ENCODE assay signal across 9 mouse cellular contexts in the genomic region with DNA sequence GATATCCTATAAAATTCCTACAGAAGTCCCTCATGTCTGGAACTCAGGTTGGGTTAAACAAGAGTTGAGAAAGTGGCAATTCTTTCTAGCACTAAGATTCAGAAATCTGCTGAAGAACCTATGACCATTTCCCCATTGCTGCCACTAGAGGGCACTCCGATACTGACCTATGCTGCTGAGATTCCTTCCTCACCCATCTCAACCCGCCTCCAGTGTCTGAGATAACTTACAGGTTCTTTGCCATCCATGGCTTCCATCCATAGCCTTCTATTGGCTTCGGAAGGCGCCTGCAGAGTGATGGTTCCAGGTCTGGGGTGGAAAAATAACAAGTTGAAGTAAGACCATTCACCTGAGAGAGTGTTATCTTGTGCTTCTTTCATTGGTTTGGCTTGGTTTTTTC.
A peak's percentile ranks its signal among the peaks of the same experiment; 100 is the strongest.
DNase-seq lines count a peak whose midpoint lies in the region; ATAC-seq and TF ChIP-seq lines count a peak whose summit lies in the region.
"Had no signal": no experiment of that assay in that cellular context is flagged by ENCODE, and none has a peak within 500 bp of the region (broad histone marks: within the 10 kb centered on the region; RNA-seq: fewer than 3 reads in every experiment).

No protein-coding gene starts in this region.

- WGBS in intestine, embryonic 14.5 days: 14% methylated on average over 4 of the region's 4 CpGs
- 20% methylated on average over 4 of the region's 4 CpGs for WGBS in intestine, embryonic 16.5 days
- 28% methylated on average over 4 of the region's 4 CpGs for WGBS in embryonic facial prominence, embryonic 11.5 days
- WGBS in hindbrain, embryonic 11.5 days: 24% methylated on average over 4 of the region's 4 CpGs
- WGBS in midbrain, embryonic 10.5 days: 26% methylated on average over 4 of the region's 4 CpGs
- WGBS in spleen, adult 2 months: 22% methylated on average over 4 of the region's 4 CpGs

- no peak overlapping the region for H3K9ac ChIP-seq in intestine, embryonic 14.5 days (ENCODE audit: low read length)
- no peak overlapping the region for H3K9ac ChIP-seq in intestine, embryonic 16.5 days (ENCODE audit: low read depth, low read length)
- H3K9ac ChIP-seq in embryonic facial prominence, embryonic 11.5 days (replicated peaks; ENCODE audit: low read length): no peak overlapping the region
- no peak overlapping the region for H3K9ac ChIP-seq in hindbrain, embryonic 11.5 days (ENCODE audit: low read depth, low read length)

- H3K4me2 ChIP-seq in intestine, embryonic 14.5 days (ENCODE audit: low read length): no peak overlapping the region
- H3K4me2 ChIP-seq in intestine, embryonic 16.5 days (ENCODE audit: low read depth, low read length): no peak overlapping the region
- H3K4me2 ChIP-seq in embryonic facial prominence, embryonic 11.5 days (ENCODE audit: low read depth, low read length): no peak overlapping the region
- no peak overlapping the region for H3K4me2 ChIP-seq in hindbrain, embryonic 11.5 days (replicated peaks; ENCODE audit: low read depth, low read length)

- H3K9me3 ChIP-seq in intestine, embryonic 14.5 days (ENCODE audit: control insufficient read depth, low read length): no peaks in the 10 kb centered on the region
- no peaks in the 10 kb centered on the region for H3K9me3 ChIP-seq in intestine, embryonic 16.5 days (ENCODE audit: control insufficient read depth, low read length)
- no peaks in the 10 kb centered on the region for H3K9me3 ChIP-seq in embryonic facial prominence, embryonic 11.5 days (replicated peaks; ENCODE audit: control insufficient read depth, low read length)
- H3K9me3 ChIP-seq in hindbrain, embryonic 11.5 days (ENCODE audit: control insufficient read depth, low read length): no peaks in the 10 kb centered on the region
- H3K9me3 ChIP-seq in midbrain, embryonic 10.5 days (replicated peaks): no peaks in the 10 kb centered on the region
- H3K9me3 ChIP-seq: megakaryocyte, embryonic 14.5 days had no signal

- H3K4me3 ChIP-seq in intestine, embryonic 14.5 days (ENCODE audit: low read depth, low read length): no peak overlapping the region
- no peak overlapping the region for H3K4me3 ChIP-seq in intestine, embryonic 16.5 days (ENCODE audit: low read length)
- H3K4me3 ChIP-seq in bone marrow macrophage, adult 2 months (ENCODE audit: insufficient read depth, low read length): no peak overlapping the region
- H3K4me3 ChIP-seq in embryonic facial prominence, embryonic 11.5 days (ENCODE audit: low read depth, low read length): no peak overlapping the region
- H3K4me3 ChIP-seq in hindbrain, embryonic 11.5 days (ENCODE audit: low read depth, low read length): no peak overlapping the region
- no peak overlapping the region for H3K4me3 ChIP-seq in midbrain, embryonic 10.5 days
- no peak overlapping the region for H3K4me3 ChIP-seq in spleen, adult 2 months (ENCODE audit: extremely low read depth, insufficient read depth, insufficient read length)
- H3K4me3 ChIP-seq: megakaryocyte, embryonic 14.5 days had no signal

- no peaks in the 10 kb centered on the region for H3K4me1 ChIP-seq in intestine, embryonic 14.5 days (replicated peaks; ENCODE audit: control insufficient read depth, insufficient read depth, low read length)
- no peaks in the 10 kb centered on the region for H3K4me1 ChIP-seq in intestine, embryonic 16.5 days (ENCODE audit: control insufficient read depth, insufficient read depth, low read length)
- H3K4me1 ChIP-seq in bone marrow macrophage, adult 2 months (ENCODE audit: control insufficient read depth, insufficient read depth, low read length): no peaks in the 10 kb centered on the region
- no peaks in the 10 kb centered on the region for H3K4me1 ChIP-seq in embryonic facial prominence, embryonic 11.5 days (ENCODE audit: control insufficient read depth, insufficient read depth, low read length)
- H3K4me1 ChIP-seq in hindbrain, embryonic 11.5 days (replicated peaks; ENCODE audit: control insufficient read depth, insufficient read depth, low read length): no peaks in the 10 kb centered on the region
- no peaks in the 10 kb centered on the region for H3K4me1 ChIP-seq in midbrain, embryonic 10.5 days
- no peaks in the 10 kb centered on the region for H3K4me1 ChIP-seq in spleen, adult 2 months (ENCODE audit: control insufficient read depth, insufficient read depth, insufficient read length)
- H3K4me1 ChIP-seq: megakaryocyte, embryonic 14.5 days had no signal

- peak; percentile 53 for DNase-seq in intestine, embryonic 14.5 days (ENCODE audit: low spot score)
- peak; percentile 68 for DNase-seq in embryonic facial prominence, embryonic 11.5 days (ENCODE audit: low spot score)
- peak; percentile 59 for DNase-seq in hindbrain, embryonic 11.5 days (ENCODE audit: low spot score)
- peak; percentile 47 to 53 for DNase-seq in left cerebral cortex, adult 18-20 months (ENCODE audit: low spot score in 2 of 2)
- DNase-seq in midbrain, embryonic 10.5 days (ENCODE audit: low spot score): peak; percentile 35
- peak; percentile 0 to 3 for DNase-seq in spleen, adult 2 months (ENCODE audit: low read depth in 1 of 2, low spot score in 2 of 2)

- peak; percentile 60 for TF ChIP-seq CTCF in bone marrow macrophage, adult 2 months (IDR thresholded peaks at IDR 0.05; ENCODE audit: low read depth, low read length)
- peak; percentile 22; the same call in 1 of the 2 replicates for TF ChIP-seq CTCF in spleen, adult 2 months (IDR thresholded peaks at IDR 0.05; ENCODE audit: extremely low read depth, insufficient read depth, insufficient read length, insufficient replicate concordance)

- no peaks in the 10 kb centered on the region for H3K27me3 ChIP-seq in intestine, embryonic 14.5 days (replicated peaks; ENCODE audit: control insufficient read depth, insufficient read depth, low read length)
- no peaks in the 10 kb centered on the region for H3K27me3 ChIP-seq in intestine, embryonic 16.5 days (replicated peaks; ENCODE audit: control insufficient read depth, insufficient read depth, low read length)
- no peaks in the 10 kb centered on the region for H3K27me3 ChIP-seq in embryonic facial prominence, embryonic 11.5 days (ENCODE audit: control insufficient read depth, insufficient read depth, low read length)
- H3K27me3 ChIP-seq in hindbrain, embryonic 11.5 days (ENCODE audit: control insufficient read depth, insufficient read depth, low read length): no peaks in the 10 kb centered on the region
- H3K27me3 ChIP-seq in midbrain, embryonic 10.5 days (ENCODE audit: low read depth, poor library complexity, severe bottlenecking): peaks cover 7% of the 10 kb centered on the region; the same call in 1 of the 2 replicates
- no peaks in the 10 kb centered on the region for H3K27me3 ChIP-seq in spleen, adult 2 months (ENCODE audit: control insufficient read depth, insufficient read depth, low read length)

- no peaks in the 10 kb centered on the region for H3K36me3 ChIP-seq in intestine, embryonic 14.5 days (ENCODE audit: control insufficient read depth, insufficient read depth, low read length)
- H3K36me3 ChIP-seq in intestine, embryonic 16.5 days (ENCODE audit: control insufficient read depth, insufficient read depth, low read length): no peaks in the 10 kb centered on the region
- no peaks in the 10 kb centered on the region for H3K36me3 ChIP-seq in embryonic facial prominence, embryonic 11.5 days (replicated peaks; ENCODE audit: control insufficient read depth, insufficient read depth, low read depth, low read length)
- no peaks in the 10 kb centered on the region for H3K36me3 ChIP-seq in hindbrain, embryonic 11.5 days (ENCODE audit: control insufficient read depth, insufficient read depth, low read length)
- H3K36me3 ChIP-seq in midbrain, embryonic 10.5 days: no peaks in the 10 kb centered on the region
- no peaks in the 10 kb centered on the region for H3K36me3 ChIP-seq in spleen, adult 2 months (ENCODE audit: control insufficient read depth, insufficient read depth, low read length)

- no peak for TF ChIP-seq POLR2A in bone marrow macrophage, adult 2 months (IDR thresholded peaks at IDR 0.05; ENCODE audit: borderline replicate concordance, low read depth, low read length)
- TF ChIP-seq POLR2A in spleen, adult 2 months (IDR thresholded peaks at IDR 0.05; ENCODE audit: low read depth, low read length): no peak

- no peak overlapping the region for H3K27ac ChIP-seq in intestine, embryonic 14.5 days (ENCODE audit: low read depth)
- H3K27ac ChIP-seq in intestine, embryonic 16.5 days (ENCODE audit: low read length): no peak overlapping the region
- no peak overlapping the region for H3K27ac ChIP-seq in bone marrow macrophage, adult 2 months (ENCODE audit: insufficient read depth, low read depth, low read length)
- H3K27ac ChIP-seq in embryonic facial prominence, embryonic 11.5 days (replicated peaks; ENCODE audit: low read depth, low read length): no peak overlapping the region
- no peak overlapping the region for H3K27ac ChIP-seq in hindbrain, embryonic 11.5 days (ENCODE audit: low read depth, low read length)
- H3K27ac ChIP-seq in midbrain, embryonic 10.5 days (replicated peaks): no peak overlapping the region
- H3K27ac ChIP-seq in spleen, adult 2 months (ENCODE audit: insufficient read depth, low read length): no peak overlapping the region

- ATAC-seq in intestine, embryonic 14.5 days (replicated peaks; ENCODE audit: low FRiP score, low TSS enrichment, low read depth): no peak
- ATAC-seq in intestine, embryonic 16.5 days: no peak
- no peak for ATAC-seq in embryonic facial prominence, embryonic 11.5 days (replicated peaks; ENCODE audit: insufficient number of reproducible peaks, low FRiP score, low TSS enrichment, low read depth)
- ATAC-seq in hindbrain, embryonic 11.5 days (ENCODE audit: low FRiP score): no peak

Comparison
In these comparisons a context has a peak if more than half of its experiments do, and no peak if none do; other contexts are left out.
1. DNase-seq: peak in every context shown above with its lines; median percentile 68 in embryonic facial prominence, embryonic 11.5 days; 59 in hindbrain, embryonic 11.5 days; 53 in intestine, embryonic 14.5 days; 50 in left cerebral cortex, adult 18-20 months; 35 in midbrain, embryonic 10.5 days; 2 in spleen, adult 2 months.